Mouse (Mus musculus): Measurements from ENCODE around the gene 9930111J21Rik2. TPM values are rescaled to one million over a fixed set of nuclear protein-coding genes. Genes with fewer than 3 reads are reported as not detected.

Gene 9930111J21Rik2
- 100 to 1,000 TPM; 132 to 158 TPM for total RNA-seq (2023)

GRCm38 (mm10) chr11:49051093-49051891 is at the start of gene 9930111J21Rik2:
TSS of gene 9930111J21Rik2 (minus strand) at chr11:49051242.

GRCm38 (mm10) chr11:49076001-49076757 is 25.1 kb upstream of the 9930111J21Rik2 start, which contains the start of gene Ifi47:
TSS of gene Ifi47 (plus strand) at chr11:49076587.

GRCm38 (mm10) chr11:49063713-49064469 is 12.8 kb upstream of the 9930111J21Rik2 start, which contains the start of gene Tgtp2:
TSS of gene Tgtp2 (minus strand) at chr11:49064206.

GRCm38 (mm10) chr11:48994018-48994417 is 57.0 kb downstream of the 9930111J21Rik2 start, which contains the start of gene Tgtp1:
TSS of gene Tgtp1 (minus strand) at chr11:48994172.

GRCm38 (mm10) chr11:48991740-48992520 is 59.1 kb downstream of the 9930111J21Rik2 start, which contains the start of gene Gm12185:
TSS of gene Gm12185 (minus strand) at chr11:48992226.

GRCm38 (mm10) chr11:48979251-48979650 is 71.8 kb downstream of the 9930111J21Rik2 start, which contains the start of gene 9930111J21Rik1:
TSS of gene 9930111J21Rik1 (minus strand) at chr11:48979398.

GRCm38 (mm10) chr11:48978240-48978939 is 72.7 kb downstream of the 9930111J21Rik2 start, which contains the start of gene Olfr56:
TSS of gene Olfr56 (plus strand) at chr11:48978889.

Other genes with a start within 250 kb of the 9930111J21Rik2 start
- 10 to 100 TPM; 61.3 TPM for gene Trim41, start 233.9 kb downstream of the 9930111J21Rik2 start, total RNA-seq (2023)
- 100 to 1,000 TPM; 172 to 185 TPM for gene Trim7, start 225.1 kb downstream of the 9930111J21Rik2 start, total RNA-seq (2023)
- under 1 TPM; 0.52 to 0.59 TPM for gene Gm12184, start 224.6 kb downstream of the 9930111J21Rik2 start, total RNA-seq (2023)
- gene Irgm1, start 179.6 kb downstream of the 9930111J21Rik2 start, total RNA-seq (2023), result 10 to 100 TPM; 35.3 to 54.8 TPM
- gene Gm5431, start 149.0 kb downstream of the 9930111J21Rik2 start, total RNA-seq (2023), result 10 to 100 TPM in 1 of 2 experiments, 1 to 10 TPM in 1; 7.4 to 14.1 TPM
- gene Psme2b, start 105.1 kb downstream of the 9930111J21Rik2 start, total RNA-seq (2023), result 10 to 100 TPM; 59.4 to 62.0 TPM
- gene Olfr56, start 72.4 kb downstream of the 9930111J21Rik2 start, total RNA-seq (2023), result under 1 TPM; 0.68 to 0.70 TPM
- 100 to 1,000 TPM; 102 to 112 TPM for gene 9930111J21Rik1, start 71.8 kb downstream of the 9930111J21Rik2 start, total RNA-seq (2023)
- gene Gm12185, start 59.0 kb downstream of the 9930111J21Rik2 start, total RNA-seq (2023), result 1 to 10 TPM; 1.9 to 2.8 TPM
- gene Tgtp1, start 57.1 kb downstream of the 9930111J21Rik2 start, total RNA-seq (2023), result 1 to 10 TPM; 2.2 to 4.3 TPM
- gene Tgtp2, start 13.0 kb upstream of the 9930111J21Rik2 start, total RNA-seq (2023), result 1 to 10 TPM; 3.6 to 5.1 TPM
- gene Ifi47, start 25.3 kb upstream of the 9930111J21Rik2 start, total RNA-seq (2023), result 10 to 100 TPM; 37.3 to 48.6 TPM
- not detected for gene Olfr1396, start 63.6 kb upstream of the 9930111J21Rik2 start, total RNA-seq (2023)
- gene Olfr1395, start 91.0 kb upstream of the 9930111J21Rik2 start, total RNA-seq (2023), result not detected
- gene Olfr1394, start 103.1 kb upstream of the 9930111J21Rik2 start, total RNA-seq (2023), result not detected
- not detected for gene Btnl9, start 135.9 kb upstream of the 9930111J21Rik2 start, total RNA-seq (2023)
- 100 to 1,000 TPM; 127 to 140 TPM for gene Zfp62, start 152.1 kb upstream of the 9930111J21Rik2 start, total RNA-seq (2023)
- gene Mgat1, start 192.9 kb upstream of the 9930111J21Rik2 start, total RNA-seq (2023), result 100 to 1,000 TPM; 206 to 251 TPM
- gene Olfr1393, start 227.1 kb upstream of the 9930111J21Rik2 start, total RNA-seq (2023), result 1 to 10 TPM; 1.2 to 1.5 TPM
- gene Olfr1392, start 234.0 kb upstream of the 9930111J21Rik2 start, total RNA-seq (2023), result under 1 TPM; 0.21 to 0.52 TPM